Mouse (Mus musculus): Measurements from ENCODE around the gene Bmper. TPM values are rescaled to one million over a fixed set of nuclear protein-coding genes. Genes with fewer than 3 reads are reported as not detected.

Gene Bmper
- polyA plus RNA-seq, 1 experiment from 2014 or later = 10.3 TPM

DNA sequence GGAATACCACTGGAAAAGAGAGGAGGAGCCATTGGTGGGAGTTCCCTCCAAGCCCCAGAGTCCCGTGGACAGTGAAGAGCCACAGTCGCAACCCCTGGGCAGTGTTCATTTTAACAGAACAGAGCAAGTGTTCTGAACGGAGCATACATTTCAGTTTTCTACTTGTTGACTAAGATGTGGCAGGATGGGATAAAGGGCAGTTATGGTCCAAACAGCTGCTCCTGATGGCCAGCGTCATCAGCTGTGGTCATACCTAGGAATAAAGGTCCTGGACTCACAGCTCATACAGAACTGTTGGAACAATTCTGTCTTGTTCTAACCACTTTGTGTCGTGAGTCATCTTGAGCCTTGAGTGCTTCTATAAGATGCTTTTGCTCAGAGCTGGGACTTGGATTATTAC, 265.4 kb downstream of the Bmper start:
- no peak overlapping the region for H3K4me2 ChIP-seq (replicated peaks)
- no peak overlapping the region for H3K9ac ChIP-seq
- H3K4me3 ChIP-seq (replicated peaks) = no peak overlapping the region
- no peak for ATAC-seq (ENCODE audit: insufficient number of reproducible peaks, low FRiP score, low TSS enrichment, low read depth)
- no peak overlapping the region for H3K27ac ChIP-seq (replicated peaks)
- H3K9me3 ChIP-seq (replicated peaks) = no peaks in the 10 kb centered on the region
- 83% methylated on average over 5 of the region's 5 CpGs for WGBS
- no peaks in the 10 kb centered on the region for H3K36me3 ChIP-seq
- H3K27me3 ChIP-seq = no peaks in the 10 kb centered on the region
- H3K4me1 ChIP-seq = 0 out of 2 replicates have a peak, but pooled peaks cover 4% of the 10 kb centered on the region

DNA sequence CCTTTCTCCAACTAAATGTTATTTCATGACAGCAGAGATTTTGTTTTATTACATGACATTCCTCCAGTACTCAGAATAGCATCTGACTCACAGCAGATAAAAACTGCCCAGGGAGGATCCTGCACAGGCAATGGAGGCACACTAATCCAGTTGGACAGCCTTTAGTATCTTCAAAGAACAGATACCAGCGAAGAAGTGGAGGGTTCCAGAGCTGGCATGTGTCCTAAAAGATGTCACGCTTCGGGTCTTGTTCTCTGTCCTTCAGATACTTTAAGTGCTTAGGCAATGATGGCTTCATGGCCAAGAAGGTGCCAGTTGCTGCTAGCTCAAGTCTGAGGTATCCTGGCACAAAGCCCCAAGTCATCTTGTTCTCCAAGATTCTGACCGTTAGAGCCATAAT, 272.5 kb downstream of the Bmper start:
- Histone ChIP-seq H3K36me3 (no peaks in the 10 kb centered on the region), H3K4me1 (no peaks in the 10 kb centered on the region), H3K4me2 (replicated peaks) (no peak overlapping the region), H3K4me3 (replicated peaks) (no peak overlapping the region), H3K27ac (replicated peaks) (no peak overlapping the region), H3K9ac (no peak overlapping the region), H3K9me3 (replicated peaks) (no peaks in the 10 kb centered on the region), H3K27me3 (no peaks in the 10 kb centered on the region)
- 65% methylated on average over 4 of the region's 4 CpGs for WGBS
- no peak for ATAC-seq (ENCODE audit: insufficient number of reproducible peaks, low FRiP score, low TSS enrichment, low read depth)

DNA sequence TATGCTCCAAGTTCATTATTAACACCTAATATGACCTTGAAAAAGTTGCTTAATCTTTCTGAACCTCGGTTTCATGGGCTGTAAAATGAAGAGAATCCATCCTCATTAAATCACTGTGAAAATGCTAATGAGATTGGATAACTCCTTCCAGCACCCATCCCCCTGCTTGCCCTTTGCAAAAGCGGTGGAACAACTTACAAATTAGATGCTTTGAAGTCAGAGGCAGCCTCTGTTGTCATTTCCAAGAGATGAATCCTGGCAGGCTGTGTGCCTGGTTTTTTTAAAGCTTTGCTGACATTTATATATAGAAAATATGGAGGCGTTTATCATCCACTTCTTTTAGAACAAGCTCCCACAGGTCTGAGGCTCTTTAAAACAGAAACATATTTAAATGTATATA, 274.8 kb downstream of the Bmper start:
- no peak overlapping the region for H3K4me2 ChIP-seq (replicated peaks)
- no peak overlapping the region for H3K4me3 ChIP-seq (replicated peaks)
- H3K9me3 ChIP-seq (replicated peaks) = no peaks in the 10 kb centered on the region
- no peak for ATAC-seq (ENCODE audit: insufficient number of reproducible peaks, low FRiP score, low TSS enrichment, low read depth)
- no peaks in the 10 kb centered on the region for H3K27me3 ChIP-seq
- H3K4me1 ChIP-seq = no peaks in the 10 kb centered on the region
- H3K27ac ChIP-seq (replicated peaks) = no peak overlapping the region; the same call in 1 of the 2 replicates
- H3K36me3 ChIP-seq = no peaks in the 10 kb centered on the region
- H3K9ac ChIP-seq = no peak overlapping the region
- 16% methylated on average over 3 of the region's 3 CpGs for WGBS

DNA sequence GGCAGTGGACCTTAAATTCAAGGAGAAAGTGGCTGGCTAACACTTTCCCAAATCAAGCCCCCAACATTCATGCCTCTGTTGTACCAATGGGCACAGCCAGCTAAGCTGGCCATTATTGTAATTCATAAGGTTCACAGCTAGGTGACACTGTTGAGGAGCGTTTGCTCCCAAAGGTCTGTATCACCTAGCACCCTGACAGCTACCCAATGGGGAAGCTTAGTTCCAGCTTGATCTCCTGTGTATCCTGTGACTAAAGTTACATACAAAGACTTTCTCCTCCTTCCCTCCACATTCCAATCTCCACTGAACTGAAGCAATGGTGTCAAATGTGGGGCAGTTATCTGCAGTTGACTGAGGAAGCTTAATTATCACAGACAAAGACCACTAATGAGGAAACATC, 311.0 kb downstream of the Bmper start:
- WGBS = 36% methylated on average over 1 of the region's 1 CpGs
- ATAC-seq (ENCODE audit: insufficient number of reproducible peaks, low FRiP score, low TSS enrichment, low read depth) = no peak
- no peaks in the 10 kb centered on the region for H3K27me3 ChIP-seq

More for the DNA sequence above, 311.0 kb downstream of the Bmper start:
- no peak overlapping the region for H3K9ac ChIP-seq
- H3K4me3 ChIP-seq (replicated peaks) = no peak overlapping the region
- no peaks in the 10 kb centered on the region for H3K9me3 ChIP-seq (replicated peaks)
- H3K36me3 ChIP-seq = no peaks in the 10 kb centered on the region
- no peak overlapping the region for H3K27ac ChIP-seq (replicated peaks)
- H3K4me1 ChIP-seq = no peaks in the 10 kb centered on the region
- no peak overlapping the region for H3K4me2 ChIP-seq (replicated peaks)

Measured in embryonic facial prominence, embryonic 15.5 days (tissue).